Mouse (Mus musculus): ENCODE results near the gene Gbp8. TPM values are rescaled to one million over a fixed set of nuclear protein-coding genes. Genes with fewer than 3 reads are reported as not detected.
A peak's percentile ranks its signal among the peaks of the same experiment; 100 is the strongest.

Gbp8 gene
- polyA plus RNA-seq, 1 experiment from 2014 or later, result 1.5 TPM

- H3K27ac ChIP-seq (ENCODE audit: low read depth, low read length), result no peak within 1 kb of the TSS
- no peaks in the 10 kb centered on the region for H3K9me3 ChIP-seq (ENCODE audit: control insufficient read depth)
- peak within 1 kb of the TSS; percentile 20; the same call in 1 of the 2 replicates for H3K4me3 ChIP-seq (ENCODE audit: low read depth, low read length)
- H3K27me3 ChIP-seq (replicated peaks; ENCODE audit: control insufficient read depth, insufficient read depth, low read length), result no peaks in the 10 kb centered on the region
- H3K36me3 ChIP-seq (ENCODE audit: control insufficient read depth, insufficient read depth), result no peaks in the 10 kb centered on the region
- H3K4me1 ChIP-seq (replicated peaks; ENCODE audit: control insufficient read depth, insufficient read depth, low read length), result no peaks in the 10 kb centered on the region
- H3K4me2 ChIP-seq (replicated peaks; ENCODE audit: low read depth), result peak within 1 kb of the TSS; percentile 58
- no peak within 1 kb of the TSS for H3K9ac ChIP-seq (ENCODE audit: low read depth, low read length)
- 24% methylated on average over 12 of the region's 12 CpGs for WGBS
- no peak for ATAC-seq
- no peak for TF ChIP-seq CTCF (IDR thresholded peaks at IDR 0.05; ENCODE audit: low read depth)
These were observed 156.8 kb downstream of the Gbp8 start, which contains the start of gene Abcg3 for GRCm38 (mm10) chr5:104982535-104982934. Gene Abcg3 (minus strand): TSS chr5:104982718.

DNA sequence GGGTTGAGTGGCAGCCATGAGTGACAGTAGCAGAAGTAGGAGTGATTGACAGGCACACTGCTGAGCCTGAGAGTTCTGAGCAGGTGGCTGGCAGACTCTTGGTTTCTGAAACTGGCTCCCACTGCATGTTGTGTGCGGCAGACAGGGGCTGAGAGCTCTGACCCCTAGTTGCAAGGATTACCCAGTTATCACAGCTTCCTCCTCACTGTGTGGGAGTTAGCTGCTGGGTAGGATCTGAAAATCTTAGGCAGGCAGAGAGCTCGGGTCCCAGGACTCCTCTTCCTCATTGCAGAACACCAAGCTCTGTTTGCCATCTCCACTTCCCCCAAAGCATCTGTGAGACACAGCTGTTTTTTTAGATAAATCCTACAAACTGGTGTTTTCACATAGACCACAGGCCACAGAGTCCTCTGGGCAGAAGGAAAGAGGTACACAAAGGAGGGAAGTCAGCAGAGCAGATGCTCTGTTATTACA lies 160.3 kb downstream of the Gbp8 start:
- Histone ChIP-seq H3K4me1 (replicated peaks; ENCODE audit: control insufficient read depth, insufficient read depth, low read length) (no peaks in the 10 kb centered on the region), H3K4me2 (replicated peaks; ENCODE audit: low read depth) (no peak overlapping the region), H3K4me3 (ENCODE audit: low read depth, low read length) (no peak overlapping the region), H3K9me3 (ENCODE audit: control insufficient read depth) (no peaks in the 10 kb centered on the region), H3K9ac (ENCODE audit: low read depth, low read length) (no peak overlapping the region), H3K27ac (ENCODE audit: low read depth, low read length) (no peak overlapping the region), H3K27me3 (replicated peaks; ENCODE audit: control insufficient read depth, insufficient read depth, low read length) (no peaks in the 10 kb centered on the region), H3K36me3 (ENCODE audit: control insufficient read depth, insufficient read depth) (no peaks in the 10 kb centered on the region)
- 70% methylated on average over 2 of the region's 2 CpGs for WGBS
- TF ChIP-seq CTCF (IDR thresholded peaks at IDR 0.05; ENCODE audit: low read depth), result no peak
- no peak for ATAC-seq

Other genes with a start within 250 kb of the Gbp8 start
- 1.6 and 1.9 TPM in 2 replicates for gene Abcg3, start 156.8 kb downstream of the Gbp8 start, polyA plus RNA-seq (2015; fragmentation: Nextera tagmentation; extraction: Ambion mirVana)
- gene Gbp9, start within 50 bp of the Gbp8 start, polyA plus RNA-seq (2015; fragmentation: Nextera tagmentation; extraction: Ambion mirVana), result 1.7 TPM in 2 replicates
- 0.90 and 1.6 TPM in 2 replicates for gene Gbp4, start within 50 bp of the Gbp8 start, polyA plus RNA-seq (2015; fragmentation: Nextera tagmentation; extraction: Ambion mirVana)
- gene Gbp10, start 100.0 kb upstream of the Gbp8 start, polyA plus RNA-seq (2015; fragmentation: Nextera tagmentation; extraction: Ambion mirVana), result not detected in 2 replicates
- not detected in 2 replicates for gene Gm43302, start 154.2 kb upstream of the Gbp8 start, polyA plus RNA-seq (2015; fragmentation: Nextera tagmentation; extraction: Ambion mirVana)
- 1.8 and 1.9 TPM in 2 replicates for gene Gbp6, start 154.2 kb upstream of the Gbp8 start, polyA plus RNA-seq (2015; fragmentation: Nextera tagmentation; extraction: Ambion mirVana)

All from intestine, postnatal 0 days (tissue).